Mouse (Mus musculus) spleen, adult 2 months (tissue): Measurements from ENCODE around the gene Hsf4.

Source experiments
- CTCF ChIP-seq: fragments of 200-500 bp; IDR thresholded peaks from 2 replicates; pipeline ENCODE4 v1.5.1; 2011; ENCODE audit warnings: mild to moderate bottlenecking, inconsistent platforms; ENCODE audit not compliant: insufficient read depth, insufficient read length, insufficient replicate concordance; ENCODE audit errors: extremely low read depth
- POLR2A ChIP-seq: fragments of 200-500 bp; IDR thresholded peaks from 2 replicates; pipeline ENCODE4 v1.6.1; 2011; ENCODE audit warnings: low read depth, low read length, inconsistent platforms

DNA sequence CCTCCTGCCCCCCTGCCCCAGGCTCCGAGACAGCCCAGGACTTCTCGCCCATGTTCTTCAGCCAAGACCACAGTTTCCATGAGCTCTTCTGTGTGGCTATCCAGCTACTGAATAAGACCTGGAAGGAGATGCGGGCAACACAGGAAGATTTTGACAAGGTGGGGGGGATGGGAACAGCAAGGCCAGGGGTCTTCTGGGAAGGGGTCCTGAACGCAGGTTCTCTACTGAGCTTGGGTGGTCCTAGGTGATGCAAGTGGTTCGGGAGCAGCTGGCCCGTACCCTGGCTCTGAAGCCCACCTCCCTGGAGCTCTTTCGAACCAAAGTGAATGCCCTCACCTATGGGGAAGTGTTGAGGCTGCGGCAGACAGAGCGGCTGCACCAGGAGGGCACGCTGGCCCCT lies 38.8 kb downstream of the Hsf4 start:
- TF ChIP-seq POLR2A (no peak), CTCF (no peak)
